Mouse (Mus musculus) small intestine, adult 2 months (tissue): ENCODE results near the gene P2ry10b.

Experiments
- CTCF ChIP-seq: fragments of 200-500 bp; IDR thresholded peaks from 2 replicates; pipeline ENCODE4 v1.5.1; 2012; ENCODE audit warnings: low read depth, mild to moderate bottlenecking, control low read depth, inconsistent platforms, low read length, moderate library complexity, mixed read lengths; ENCODE audit not compliant: insufficient replicate concordance, insufficient read length; ENCODE audit errors: extremely low read depth
- POLR2A ChIP-seq: fragments of 200-500 bp; IDR thresholded peaks from 2 replicates; pipeline ENCODE4 v1.6.1; 2012; ENCODE audit warnings: low read depth, mild to moderate bottlenecking, control low read depth, inconsistent platforms, low read length, moderate library complexity

DNA sequence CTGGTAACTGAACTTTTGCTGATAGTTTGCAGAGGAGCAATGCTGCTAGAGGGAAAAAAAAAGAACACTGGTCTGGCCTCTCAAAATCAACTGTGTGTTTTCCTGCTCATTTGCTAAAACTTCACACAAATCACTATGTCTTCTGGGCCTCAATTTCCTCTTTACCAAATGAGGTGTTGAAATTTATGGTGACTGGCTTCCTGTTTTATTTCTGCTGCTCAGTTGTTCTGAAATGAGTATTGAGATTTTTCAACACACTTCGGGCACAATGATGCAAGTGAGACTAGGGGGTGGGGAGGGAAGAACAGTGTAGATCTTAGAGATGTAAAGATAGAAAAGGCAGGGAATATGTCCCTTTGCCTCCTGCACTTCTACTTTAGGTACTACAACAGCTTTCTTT, 30.0 kb downstream of the P2ry10b start:
- TF ChIP-seq POLR2A (no peak), CTCF (no peak)
